Mouse (Mus musculus) liver (tissue): ENCODE data around the gene Auh.

Experiments
- DNase-seq: peaks from one replicate; pipeline ENCODE4 v3.0.0-alpha.2; 2020; ENCODE audit warnings: mixed read lengths

Gene Auh

GRCm38 (mm10) chr13:52832481-52833170, 96.9 kb downstream of the Auh start:
- no peak for DNase-seq

DNA sequence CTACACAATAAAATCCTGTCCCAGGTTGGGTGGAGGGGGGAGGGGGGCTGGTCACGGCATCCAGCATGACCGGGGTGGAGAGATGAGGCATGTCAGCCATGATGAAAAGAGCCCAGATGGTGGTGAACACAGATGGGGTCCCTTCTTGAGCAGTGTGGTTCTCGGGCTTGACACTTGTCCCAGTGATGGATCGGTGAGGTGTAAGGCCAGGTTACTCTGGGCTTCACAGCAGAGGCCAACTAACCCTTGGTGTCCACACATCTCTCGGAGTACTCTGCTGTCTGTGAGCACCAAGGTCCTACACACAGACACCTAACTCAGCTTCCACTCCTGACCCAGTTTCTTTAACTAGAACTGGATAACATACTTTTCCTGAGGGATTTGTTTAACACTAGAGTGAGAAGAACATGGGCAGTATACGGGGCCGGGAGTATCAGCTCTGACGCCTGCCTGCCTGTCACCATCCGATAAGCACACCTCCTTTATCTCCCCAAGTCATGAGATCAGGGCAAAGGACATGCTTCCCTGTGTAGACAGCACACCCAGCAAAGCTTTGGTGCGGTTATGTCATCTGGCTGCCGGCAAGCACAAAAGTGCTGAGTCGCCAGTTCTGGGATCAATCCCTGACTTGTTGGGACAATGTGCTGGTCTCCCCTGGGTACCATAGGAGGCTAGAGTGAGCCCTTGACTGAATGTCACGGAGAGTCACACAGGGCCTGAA, 98.3 kb downstream of the Auh start:
- peak; percentile 90 for DNase-seq

DNA sequence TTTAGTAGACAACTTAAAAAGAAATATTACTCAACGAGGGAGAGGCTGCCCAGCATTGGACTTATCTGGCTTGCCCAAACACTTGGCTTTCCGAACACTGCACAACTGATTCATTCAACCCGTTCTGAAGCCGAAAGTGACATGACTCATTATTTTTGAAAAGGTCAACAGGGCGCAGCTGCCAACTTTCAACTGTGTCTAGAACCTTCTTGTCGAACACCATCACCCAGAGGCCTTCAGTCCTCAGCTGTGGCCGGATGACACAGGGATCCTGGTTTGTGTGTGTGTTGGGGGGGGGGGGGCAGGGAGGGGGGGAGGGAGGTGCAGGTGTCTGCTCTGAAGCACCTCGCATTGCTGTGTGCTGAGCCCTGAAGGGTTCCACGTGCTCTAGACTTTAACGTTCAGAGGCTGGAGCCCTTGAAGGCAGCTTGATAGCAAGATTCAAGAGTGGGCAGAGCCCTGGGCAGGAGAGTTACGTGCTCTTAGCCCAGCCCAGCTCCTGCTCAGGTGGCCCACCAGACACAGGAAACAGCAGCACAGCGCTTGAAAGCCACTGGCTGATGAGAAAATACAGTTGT, 100.4 kb downstream of the Auh start:
- DNase-seq, result peak; percentile 72

GRCm38 (mm10) chr13:52828217-52828616, 101.3 kb downstream of the Auh start:
- peak; percentile 68 for DNase-seq

DNA sequence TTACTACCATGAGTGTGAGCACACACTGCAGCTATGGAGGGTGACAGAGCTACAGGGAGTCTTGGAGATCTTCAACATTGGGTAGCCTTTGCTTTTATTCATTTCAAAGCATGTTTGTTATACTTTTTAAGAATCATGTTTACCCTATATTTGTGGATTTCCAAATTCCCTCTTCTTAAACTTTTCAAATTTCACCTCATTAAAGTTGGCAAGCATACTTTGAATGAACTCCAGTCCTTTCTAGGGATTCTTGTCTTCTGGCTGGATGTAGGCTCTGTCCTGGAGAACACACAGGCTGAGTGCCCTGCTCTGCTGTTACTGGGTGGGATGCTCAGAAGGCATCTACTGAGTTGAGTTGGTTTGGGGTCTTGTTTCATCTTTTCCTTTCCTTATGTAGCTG, 102.8 kb downstream of the Auh start:
- DNase-seq, result no peak

DNA sequence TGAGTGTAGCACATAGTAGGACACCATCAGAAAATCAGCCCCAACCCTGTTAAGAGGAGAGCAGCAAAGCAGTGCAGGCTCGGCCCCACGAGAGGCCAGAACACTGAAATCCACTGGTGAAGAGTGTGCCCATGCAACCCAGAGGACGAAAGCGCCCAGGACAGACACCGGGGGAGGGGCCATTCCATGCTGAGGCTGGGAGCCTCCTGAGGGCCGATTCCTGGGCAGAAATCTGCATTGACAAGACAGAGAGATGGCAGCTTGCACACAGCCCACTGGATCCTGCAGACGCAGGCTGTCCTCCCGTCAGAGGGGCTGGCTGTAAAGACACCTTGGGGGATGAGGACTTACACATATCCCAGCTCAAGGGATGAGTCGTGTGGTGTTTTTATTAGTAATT, 104.7 kb downstream of the Auh start:
- DNase-seq, result no peak

GRCm38 (mm10) chr13:52822165-52823149, 107.0 kb downstream of the Auh start:
- peak; percentile 49 for DNase-seq

DNA sequence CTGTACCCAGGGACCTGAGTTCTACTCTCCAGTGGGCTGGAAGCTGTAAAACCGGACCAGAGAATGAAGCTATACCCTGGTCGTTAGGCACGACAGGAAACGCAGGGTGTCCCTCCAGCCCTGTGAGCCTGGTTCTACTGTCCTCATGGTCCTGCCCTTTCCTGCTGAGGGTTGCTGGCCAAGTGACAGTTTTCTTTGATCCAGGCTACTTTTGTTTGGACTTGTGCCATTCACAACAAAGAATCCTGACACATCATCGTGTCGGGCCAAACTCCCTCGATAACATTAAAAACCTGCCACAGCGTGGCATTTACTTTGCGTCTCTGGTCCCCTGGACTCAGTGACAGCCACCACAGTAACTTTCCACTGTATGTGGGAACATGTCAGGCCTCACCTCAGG, 107.9 kb downstream of the Auh start:
- no peak for DNase-seq

DNA sequence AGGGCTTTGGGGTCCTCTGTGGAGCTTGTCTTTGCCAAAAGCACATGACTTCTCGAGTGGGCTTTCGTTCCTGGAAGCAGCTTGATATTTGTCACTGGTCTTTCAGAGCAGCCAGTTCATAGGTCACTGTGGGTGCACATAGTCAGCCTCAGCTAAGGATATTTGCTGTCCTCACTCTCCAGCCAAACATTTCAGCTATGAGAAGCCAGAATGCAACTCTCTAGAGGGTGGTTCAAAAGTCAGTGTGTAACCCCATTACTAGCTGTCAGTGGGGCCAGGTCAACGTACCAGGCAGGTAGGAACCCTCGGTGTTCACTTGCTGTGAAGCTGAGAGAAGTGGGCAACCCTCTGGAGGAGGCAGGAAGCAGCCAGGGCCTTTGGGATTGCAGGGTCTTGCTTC, 109.6 kb downstream of the Auh start:
- DNase-seq, result no peak

- DNase-seq, result peak; percentile 64
Observed at GRCm38 (mm10) chr13:52818760-52819159, 110.7 kb downstream of the Auh start.

DNA sequence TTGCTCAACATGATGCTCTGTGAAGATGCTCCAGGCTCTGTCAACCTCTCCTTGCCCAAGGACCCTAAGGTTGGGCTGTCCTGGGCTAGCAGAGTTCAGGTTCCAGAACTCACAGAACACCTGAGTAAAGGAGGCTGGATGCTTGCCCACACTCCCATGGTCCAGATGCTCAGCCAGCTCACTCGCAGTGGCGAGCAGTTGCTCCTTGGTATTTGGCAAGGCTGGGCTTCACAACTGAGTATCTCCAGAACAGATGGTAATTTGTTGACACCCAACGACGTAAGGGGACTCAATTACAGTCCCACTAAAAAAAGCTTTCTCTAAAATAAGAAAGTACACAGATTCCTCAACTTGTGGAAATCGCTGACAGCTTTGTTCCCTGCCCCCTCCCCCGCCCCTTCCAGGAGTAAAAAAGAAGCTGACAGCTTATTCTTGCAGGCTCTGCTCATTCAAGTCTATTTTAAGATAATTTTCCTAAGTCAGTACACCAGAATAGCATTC, 111.4 kb downstream of the Auh start:
- DNase-seq, result no peak

- DNase-seq, result peak; percentile 40
Observed at GRCm38 (mm10) chr13:52813750-52814149, 115.7 kb downstream of the Auh start.

DNA sequence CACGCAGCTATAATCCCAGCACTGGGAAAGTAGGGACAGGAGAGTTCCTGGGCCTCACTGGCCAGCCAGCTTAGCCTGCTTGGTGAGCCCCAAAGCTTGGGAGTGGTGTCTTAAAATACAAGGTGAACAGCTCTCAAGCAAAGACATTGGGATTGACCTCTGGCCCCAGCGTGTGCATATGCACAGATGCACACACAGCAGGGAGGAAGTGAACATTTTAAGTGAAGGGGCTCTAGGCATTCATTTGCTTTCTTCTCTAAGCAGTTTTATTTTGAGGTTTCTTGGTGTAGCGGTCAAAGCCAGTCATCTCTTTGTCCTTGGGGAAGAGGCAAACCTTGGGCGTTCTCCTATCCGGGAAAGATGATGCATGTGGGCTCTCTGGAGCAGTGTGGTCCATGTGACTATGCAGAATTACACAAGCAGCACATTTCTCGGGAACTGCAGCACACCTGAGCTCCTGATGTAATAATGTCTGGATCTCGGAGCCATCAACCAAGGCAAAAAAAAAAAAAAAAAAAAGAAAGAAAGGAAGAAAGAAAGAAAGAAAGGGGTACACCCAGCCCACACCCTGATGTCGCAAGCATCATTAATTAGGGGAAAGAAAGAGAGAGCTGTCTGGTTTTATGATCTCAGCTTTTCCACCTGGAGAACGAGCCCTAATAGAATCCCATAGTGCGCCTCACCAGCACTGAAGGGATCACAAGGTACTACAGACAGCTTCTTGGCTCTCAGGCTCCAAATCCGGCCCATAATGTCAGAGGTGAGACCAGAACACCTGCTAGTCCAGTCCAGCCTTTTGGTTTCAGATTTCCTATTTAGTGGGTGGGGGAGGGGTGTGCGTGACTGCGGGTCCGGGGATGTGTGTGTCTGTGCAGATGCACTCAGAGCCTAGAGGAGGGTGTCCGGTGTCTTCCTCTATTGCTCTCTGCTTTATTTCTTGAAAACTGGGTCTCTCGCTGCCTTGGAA, 116.6 kb downstream of the Auh start:
- DNase-seq, result no peak

DNA sequence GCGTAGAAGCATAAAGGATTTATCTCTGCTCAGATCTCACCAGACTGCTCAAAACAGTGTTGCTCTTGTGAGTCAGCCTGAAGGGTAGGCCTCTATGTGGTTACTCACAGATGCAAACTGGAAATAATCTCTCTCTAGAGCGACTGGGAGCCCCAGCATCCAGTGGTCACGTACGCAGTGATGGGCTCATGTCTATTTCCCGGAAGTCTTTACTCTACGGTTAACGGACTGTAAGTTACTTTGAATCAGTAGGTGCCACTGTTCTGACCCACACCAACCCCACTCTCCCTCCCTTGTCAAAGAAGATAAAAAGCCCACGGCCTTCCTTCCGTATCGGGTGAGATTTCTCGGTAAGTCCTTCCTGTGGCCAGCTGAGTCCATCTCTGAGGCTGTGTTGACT, 121.8 kb downstream of the Auh start:
- DNase-seq, result no peak

GRCm38 (mm10) chr13:52806029-52806428, 123.5 kb downstream of the Auh start:
- no peak for DNase-seq

- DNase-seq, result no peak
Observed at GRCm38 (mm10) chr13:52805581-52805980, 123.9 kb downstream of the Auh start.

DNA sequence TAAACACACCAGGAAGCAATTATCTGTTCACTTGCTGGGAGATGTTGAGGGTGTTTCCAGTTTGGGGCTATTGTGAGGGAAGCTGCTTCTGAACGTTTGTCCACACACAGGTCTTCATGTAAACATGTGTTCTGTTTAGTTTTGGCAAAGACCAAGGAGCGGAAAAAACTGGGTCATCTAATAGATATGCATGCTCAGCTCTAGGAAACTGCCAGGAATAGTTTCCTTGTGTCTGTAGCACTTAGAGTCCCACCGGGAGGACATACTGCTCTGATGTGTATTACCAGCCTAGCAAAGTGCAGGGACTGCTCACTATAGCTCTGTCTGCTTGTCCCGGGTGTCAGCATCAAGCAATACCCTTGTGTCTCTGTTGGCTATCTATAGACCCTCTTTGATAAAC, 127.0 kb downstream of the Auh start:
- DNase-seq, result no peak

DNA sequence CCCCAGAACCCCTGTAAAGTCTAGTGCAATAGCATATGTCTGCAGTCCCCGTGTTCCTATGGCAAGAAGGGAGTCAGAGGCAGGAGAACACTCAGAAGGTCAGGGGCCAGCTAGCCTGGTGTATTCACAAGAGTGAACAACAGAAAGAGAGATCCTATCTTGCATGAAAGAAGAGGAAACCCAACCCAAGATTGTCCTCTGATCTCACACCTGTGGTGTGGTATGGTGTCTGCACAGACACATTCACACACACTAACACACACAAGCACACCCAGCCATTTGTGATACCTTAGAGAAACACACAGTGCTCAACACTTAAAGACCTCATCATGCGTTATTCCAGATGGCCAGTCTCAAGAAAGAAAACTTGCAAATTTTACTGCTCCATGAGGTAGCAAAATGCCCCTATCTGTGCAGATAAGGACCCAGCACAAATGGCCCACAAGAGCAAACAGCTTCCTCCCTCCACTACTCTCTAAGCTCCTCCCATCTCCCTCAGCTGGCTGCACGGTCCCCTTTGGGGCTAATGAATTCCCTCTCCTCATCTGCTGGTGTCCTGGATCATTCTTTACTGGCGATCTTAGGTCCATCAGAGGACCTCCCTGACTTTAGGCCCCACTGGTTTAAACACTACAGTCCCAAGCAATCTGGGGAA, 128.7 kb downstream of the Auh start:
- DNase-seq, result no peak

GRCm38 (mm10) chr13:52800091-52800490, 129.4 kb downstream of the Auh start:
- DNase-seq, result no peak

GRCm38 (mm10) chr13:52794232-52794631, 135.2 kb downstream of the Auh start:
- DNase-seq, result no peak

- no peak for DNase-seq
Observed at GRCm38 (mm10) chr13:52793434-52793989, 136.0 kb downstream of the Auh start.
